Comparison of ENCODE assay signal across 7 mouse cellular contexts in the genomic region with DNA sequence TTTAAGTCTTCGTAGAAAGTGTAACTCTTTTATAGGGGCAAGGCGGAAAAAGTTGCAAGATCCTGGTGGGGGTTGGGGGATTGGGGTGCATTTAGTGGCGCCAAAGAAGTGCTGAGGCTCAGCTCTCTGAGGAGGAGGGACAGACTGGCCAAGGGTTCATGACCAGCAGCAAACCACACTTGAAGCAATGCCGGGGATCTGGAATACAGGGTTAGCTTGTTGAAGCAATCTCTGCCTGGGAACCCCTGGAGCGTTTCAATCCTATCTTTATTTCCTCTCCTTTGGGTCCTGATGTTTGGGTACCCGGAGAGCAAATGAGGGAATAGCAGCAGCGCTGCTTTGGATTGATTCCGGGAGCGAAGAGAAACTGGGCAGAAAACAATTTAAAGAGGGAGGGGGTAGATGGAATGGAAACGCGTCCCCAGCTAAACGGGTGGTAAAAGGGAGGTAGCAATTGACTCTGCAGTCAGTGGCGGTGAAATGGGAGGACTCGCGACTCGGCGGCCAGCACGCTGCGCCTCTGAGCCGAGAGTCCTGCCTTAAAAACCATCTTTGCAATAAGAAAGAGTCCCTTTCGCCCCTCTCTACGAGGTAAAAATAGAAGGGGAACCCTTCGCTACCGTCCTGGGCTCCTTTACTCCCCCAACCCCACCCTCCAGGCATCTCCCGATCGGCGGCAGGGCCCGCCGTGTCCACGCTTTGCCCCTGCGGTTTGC.
A peak's percentile ranks its signal among the peaks of the same experiment; 100 is the strongest.
DNase-seq lines count a peak whose midpoint lies in the region; ATAC-seq and TF ChIP-seq lines count a peak whose summit lies in the region.

No protein-coding gene starts in this region.

- H3K9ac ChIP-seq in ES-Bruce4 (ENCODE audit: low read depth, poor library complexity, severe bottlenecking): no peak overlapping the region
- no peak overlapping the region for H3K9ac ChIP-seq in ES-E14 (ENCODE audit: insufficient read depth, low read depth, low read length, poor library complexity, severe bottlenecking)
- no peak overlapping the region for H3K9ac ChIP-seq in heart, embryonic 15.5 days
- no peak overlapping the region for H3K9ac ChIP-seq in liver, embryonic 13.5 days

- H3K9me3 ChIP-seq in ES-Bruce4 (replicated peaks; ENCODE audit: control insufficient read depth, insufficient read depth, low read length, poor library complexity, severe bottlenecking) (no peaks in the 10 kb centered on the region), ES-E14 (ENCODE audit: control insufficient read depth, insufficient read depth, low read depth, low read length) (no peaks in the 10 kb centered on the region)
- no peaks in the 10 kb centered on the region for H3K9me3 ChIP-seq in heart, embryonic 15.5 days (replicated peaks)
- no peaks in the 10 kb centered on the region for H3K9me3 ChIP-seq in liver, embryonic 13.5 days (replicated peaks)

- no peak for TF ChIP-seq CTCF in ES-Bruce4 (IDR thresholded peaks at IDR 0.05; ENCODE audit: low read depth, low read length)

- TF ChIP-seq EP300 in ES-Bruce4 (IDR thresholded peaks at IDR 0.05; ENCODE audit: insufficient read depth, low read depth, low read length): no peak

- WGBS in heart, embryonic 15.5 days: under 1% methylated on average over 31 of the region's 31 CpGs
- WGBS in liver, embryonic 13.5 days (ENCODE audit: insufficient replicate concordance): 2% methylated on average over 31 of the region's 31 CpGs

- ATAC-seq in heart, embryonic 15.5 days (replicated peaks; ENCODE audit: insufficient number of reproducible peaks, insufficient read depth, low FRiP score, low read depth): no peak
- ATAC-seq in liver, embryonic 13.5 days (ENCODE audit: low read depth): no peak

- peak overlapping the region; percentile 58 for H3K4me2 ChIP-seq in heart, embryonic 15.5 days
- peak overlapping the region; percentile 43 for H3K4me2 ChIP-seq in liver, embryonic 13.5 days

- TF ChIP-seq POLR2A in ES-Bruce4 (IDR thresholded peaks at IDR 0.05; ENCODE audit: insufficient read depth, low read length): no peak

- no peaks in the 10 kb centered on the region for H3K36me3 ChIP-seq in ES-Bruce4 (ENCODE audit: control insufficient read depth, insufficient read depth, low read length, poor library complexity, severe bottlenecking)
- no peaks in the 10 kb centered on the region for H3K36me3 ChIP-seq in ES-E14 (ENCODE audit: control insufficient read depth, insufficient read depth, low read length, poor library complexity, severe bottlenecking)
- no peaks in the 10 kb centered on the region for H3K36me3 ChIP-seq in heart, embryonic 15.5 days
- H3K36me3 ChIP-seq in liver, embryonic 13.5 days: no peaks in the 10 kb centered on the region

- no peak for DNase-seq in ES-E14 (ENCODE audit: low read depth, low spot score)
- no peak for DNase-seq in liver, embryonic 13.5 days
- no peak for DNase-seq in spleen, postnatal 14 days (ENCODE audit: low spot score in 2 of 2)
- DNase-seq in cerebellum, adult 9-10 months: no peak
- DNase-seq in ovary, postnatal 14 days (ENCODE audit: low spot score): no peak

- in situ Hi-C loops in ES-E14 (cut with MboI; ENCODE audit: low sequenced_read_pairs in 2 of 2, unreplicated experiment in 2 of 2): loop anchor here (5.0 to 25.0 kb wide), 3 partner anchors 52 to 793 kb away; no protein-coding TSS in a partner anchor

- no peak overlapping the region for H3K27ac ChIP-seq in ES-Bruce4 (ENCODE audit: insufficient read depth, low read length)
- H3K27ac ChIP-seq in ES-E14 (ENCODE audit: insufficient read depth, low read depth, low read length, poor library complexity, severe bottlenecking): no peak overlapping the region
- H3K27ac ChIP-seq in heart, embryonic 15.5 days: no peak overlapping the region
- no peak overlapping the region for H3K27ac ChIP-seq in liver, embryonic 13.5 days

- H3K27me3 ChIP-seq in ES-Bruce4 (ENCODE audit: control insufficient read depth, insufficient read depth, low read length, poor library complexity, severe bottlenecking): peaks cover 39% of the 10 kb centered on the region
- H3K27me3 ChIP-seq in heart, embryonic 15.5 days: peaks cover 80% of the 10 kb centered on the region
- H3K27me3 ChIP-seq in liver, embryonic 13.5 days: peaks cover 73% of the 10 kb centered on the region

- H3K4me1 ChIP-seq in ES-Bruce4 (ENCODE audit: control insufficient read depth, insufficient read depth, low read length) (no peaks in the 10 kb centered on the region), ES-E14 (ENCODE audit: control insufficient read depth in 2 of 2, insufficient read depth in 2 of 2, low read length in 2 of 2, poor library complexity in 1 of 2) (no peaks in the 10 kb centered on the region; a peak in 1 of 4 replicates)
- peaks cover 16% of the 10 kb centered on the region for H3K4me1 ChIP-seq in heart, embryonic 15.5 days (replicated peaks)
- no peaks in the 10 kb centered on the region for H3K4me1 ChIP-seq in liver, embryonic 13.5 days (replicated peaks)

- H3K4me3 ChIP-seq in ES-Bruce4 (ENCODE audit: low read depth, low read length) (peak overlapping the region; percentile 27), ES-E14 (ENCODE audit: insufficient read depth in 1 of 2, low read depth in 1 of 2, low read length in 2 of 2, poor library complexity in 1 of 2, severe bottlenecking in 1 of 2) (peak overlapping the region; percentile 25 to 34; a peak in 3 of 4 replicates)
- H3K4me3 ChIP-seq in heart, embryonic 15.5 days: peak overlapping the region; percentile 37
- peak overlapping the region; percentile 10 for H3K4me3 ChIP-seq in liver, embryonic 13.5 days (replicated peaks)

TF ChIP-seq in ES-E14, 5 proteins besides CTCF, POLR2A, EP300 and RAD21:
- TF ChIP-seq HCFC1 (IDR thresholded peaks at IDR 0.05; ENCODE audit: borderline replicate concordance, insufficient read depth, low read length) (no peak), CHD2 (IDR thresholded peaks at IDR 0.05; ENCODE audit: low read depth, low read length) (no peak), ZNF384 (IDR thresholded peaks at IDR 0.05; ENCODE audit: low read depth, low read length) (no peak), ZC3H11A (IDR thresholded peaks at IDR 0.05; ENCODE audit: borderline replicate concordance, low read depth, low read length) (no peak), MAFK (IDR thresholded peaks at IDR 0.05; ENCODE audit: insufficient read depth, low read depth, low read length) (no peak)
